Mouse (Mus musculus): ENCODE results near the gene Iqsec1.

DNA sequence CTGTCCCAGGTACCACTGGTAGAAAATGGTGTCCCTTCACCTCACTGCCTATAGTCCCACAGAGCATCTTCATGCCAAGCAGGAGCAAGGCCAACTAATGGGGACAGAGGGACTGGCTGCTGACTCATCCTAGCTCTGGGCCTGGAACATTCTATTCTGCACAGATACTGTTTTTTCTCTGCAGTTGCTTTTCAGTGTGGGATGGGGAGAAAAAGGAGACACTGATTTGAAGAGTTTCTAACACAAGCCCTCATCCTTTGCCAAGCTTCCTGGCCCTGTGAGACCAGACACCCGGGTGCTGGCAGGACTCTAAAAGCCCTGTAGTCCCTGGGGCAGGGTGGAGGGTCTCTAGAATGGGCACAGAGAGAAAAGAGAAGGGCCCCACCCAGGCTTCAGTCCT, 292.7 kb downstream of the Iqsec1 start:
- no peak for TF ChIP-seq CTCF (IDR thresholded peaks at IDR 0.05; ENCODE audit: low read depth)
- no peak for TF ChIP-seq EP300 (IDR thresholded peaks at IDR 0.05; ENCODE audit: low read depth)

Data from heart, postnatal 0 days (tissue).